Mouse (Mus musculus) embryonic fibroblast, embryonic 13.5 days (primary cell): ENCODE results near the gene Lrrc56. TPM values are rescaled to one million over a fixed set of nuclear protein-coding genes. Genes with fewer than 3 reads are reported as not detected.
"Not testable (repeated sequence)": the region's sequence is repeated elsewhere in the genome, so short reads cannot be mapped to it uniquely, and the experiment has no call there.

ENCODE experiments used
- H3K27ac ChIP-seq: 2 replicates; pipeline ENCODE4 v1.5.1; 2012; ENCODE audit warnings: low read length, control low read depth, inconsistent platforms; ENCODE audit not compliant: insufficient read depth
- H3K4me1 ChIP-seq: 2 replicates; pipeline ENCODE4 v1.6.1; 2011; ENCODE audit warnings: low read length; ENCODE audit not compliant: control insufficient read depth, insufficient read depth
- H3K4me3 ChIP-seq: 2 replicates; pipeline ENCODE4 v1.5.1; 2011; ENCODE audit warnings: mild to moderate bottlenecking, control low read depth, low read length; ENCODE audit not compliant: insufficient read depth
- CTCF ChIP-seq: IDR thresholded peaks from 2 replicates; pipeline ENCODE4 v1.5.1; 2011; ENCODE audit warnings: mild to moderate bottlenecking, control low read depth, low read length, moderate library complexity, borderline replicate concordance; ENCODE audit not compliant: insufficient read depth
- POLR2A ChIP-seq: IDR thresholded peaks from 2 replicates; pipeline ENCODE4 v1.6.1; 2011; ENCODE audit warnings: low read depth, mild to moderate bottlenecking, control low read depth, low read length, moderate library complexity
- polyA plus RNA-seq: library from polyadenylated mRNA; stranded (reverse); fragments of >200 nt; gene quantifications from 2 replicates; pipeline ENCODE4 v1.2.4, GENCODE M21; 2011; ENCODE audit warnings: low read depth; ENCODE audit not compliant: missing spikeins, insufficient read length

The Lrrc56 gene
- polyA plus RNA-seq, 1 experiment, result 1.9 TPM

- peak; percentile 67 for TF ChIP-seq POLR2A
- no peak for TF ChIP-seq CTCF
- Histone ChIP-seq H3K27ac (no peak overlapping the region), H3K4me3 (peak overlapping the region; percentile 42), H3K4me1 (peaks cover 3% of the 10 kb centered on the region; the same call in 1 of the 2 replicates)
Observed at GRCm38 (mm10) chr7:141221249-141222125, 27.5 kb downstream of the Lrrc56 start.

- Histone ChIP-seq H3K27ac (peak overlapping the region; percentile 29), H3K4me3 (no peak overlapping the region), H3K4me1 (peaks cover 3% of the 10 kb centered on the region; the same call in 1 of the 2 replicates)
- TF ChIP-seq CTCF (no peak), POLR2A (peak; percentile 78)
Observed at GRCm38 (mm10) chr7:141222126-141222467, 28.1 kb downstream of the Lrrc56 start.

- no peak overlapping the region for H3K4me3 ChIP-seq
- TF ChIP-seq POLR2A (no peak), CTCF (no peak)
- H3K4me1 ChIP-seq, result peaks cover 3% of the 10 kb centered on the region; the same call in 1 of the 2 replicates
- no peak overlapping the region for H3K27ac ChIP-seq
Observed at GRCm38 (mm10) chr7:141222696-141223215, 28.8 kb downstream of the Lrrc56 start.

- H3K27ac ChIP-seq, result no peak overlapping the region
- peaks cover 3% of the 10 kb centered on the region; the same call in 1 of the 2 replicates for H3K4me1 ChIP-seq
- no peak for TF ChIP-seq POLR2A
- TF ChIP-seq CTCF, result no peak
- H3K4me3 ChIP-seq, result no peak overlapping the region
Observed at GRCm38 (mm10) chr7:141226535-141226934, 32.6 kb downstream of the Lrrc56 start.

GRCm38 (mm10) chr7:141227796-141228195 lies 33.8 kb downstream of the Lrrc56 start:
- H3K4me1 ChIP-seq, result no peaks in the 10 kb centered on the region
- no peak overlapping the region for H3K4me3 ChIP-seq
- TF ChIP-seq POLR2A (no peak), CTCF (no peak)
- H3K27ac ChIP-seq, result no peak overlapping the region

- H3K27ac ChIP-seq, result peak within 1 kb of the TSS; percentile 80
- H3K4me1 ChIP-seq, result no peaks in the 10 kb centered on the region
- peak within 1 kb of the TSS; percentile 97 for H3K4me3 ChIP-seq
- TF ChIP-seq CTCF, result peak; percentile 90
- peak; percentile 66 for TF ChIP-seq POLR2A
Observed at GRCm38 (mm10) chr7:141228279-141229067, 34.5 kb downstream of the Lrrc56 start, which contains the start of gene Phrf1. Gene Phrf1 (plus strand): TSS chr7:141228784.

GRCm38 (mm10) chr7:141229702-141230101 lies 35.7 kb downstream of the Lrrc56 start:
- Histone ChIP-seq H3K27ac (no peak overlapping the region), H3K4me1 (no peaks in the 10 kb centered on the region), H3K4me3 (peak overlapping the region; percentile 97)
- TF ChIP-seq CTCF, result no peak
- no peak for TF ChIP-seq POLR2A

GRCm38 (mm10) chr7:141230570-141230969 lies 36.6 kb downstream of the Lrrc56 start:
- TF ChIP-seq POLR2A (no peak), CTCF (no peak)
- Histone ChIP-seq H3K27ac (no peak overlapping the region), H3K4me1 (no peaks in the 10 kb centered on the region), H3K4me3 (0 out of 2 replicates have a peak overlapping the region, but pooled peaks have one; percentile 3)

GRCm38 (mm10) chr7:141231111-141231510 lies 37.2 kb downstream of the Lrrc56 start:
- no peak for TF ChIP-seq CTCF
- no peak for TF ChIP-seq POLR2A
- Histone ChIP-seq H3K4me1 (no peaks in the 10 kb centered on the region), H3K27ac (no peak overlapping the region), H3K4me3 (no peak overlapping the region)

- no peak for TF ChIP-seq CTCF
- TF ChIP-seq POLR2A, result no peak
- Histone ChIP-seq H3K4me3 (no peak overlapping the region), H3K4me1 (no peaks in the 10 kb centered on the region), H3K27ac (no peak overlapping the region)
Observed at GRCm38 (mm10) chr7:141231551-141231950, 37.6 kb downstream of the Lrrc56 start.

- H3K4me3 ChIP-seq, H3K4me1 ChIP-seq, H3K27ac ChIP-seq: not testable (repeated sequence)
Observed at GRCm38 (mm10) chr7:141250486-141250885, 56.5 kb downstream of the Lrrc56 start.
